Mouse (Mus musculus) hindbrain, postnatal 0 days (tissue): ENCODE data around the gene Lpcat3. TPM values are rescaled to one million over a fixed set of nuclear protein-coding genes. Genes with fewer than 3 reads are reported as not detected.

Experiments
- ATAC-seq: fragments of 200-750 bp; cut with Nextera tagmentation; 2 replicates; pipeline ENCODE4 v1.8.0; 2017; ENCODE audit warnings: mild to moderate bottlenecking, moderate TSS enrichment, moderate library complexity
- DNase-seq: peaks from one replicate; pipeline ENCODE4 v3.0.0-alpha.2; 2015; ENCODE audit warnings: low spot score
- H3K27ac ChIP-seq: fragments of 300-500 bp; sonication (generic); 2 replicates; pipeline ENCODE4 v1.5.1; 2014; ENCODE audit warnings: mild to moderate bottlenecking
- H3K27me3 ChIP-seq: fragments of 300-500 bp; sonication (generic); 2 replicates; pipeline ENCODE4 v1.6.1; 2014; ENCODE audit warnings: low read length, mixed read lengths; ENCODE audit not compliant: insufficient read depth
- H3K36me3 ChIP-seq: fragments of 300-500 bp; sonication (generic); 2 replicates; pipeline ENCODE4 v1.6.1; 2014; ENCODE audit warnings: low read length, mixed read lengths; ENCODE audit not compliant: insufficient read depth
- H3K4me1 ChIP-seq: fragments of 300-500 bp; sonication (generic); 2 replicates; pipeline ENCODE4 v1.6.1; 2014; ENCODE audit warnings: antibody characterized with exemption, low read length, mixed read lengths; ENCODE audit not compliant: insufficient read depth
- H3K4me2 ChIP-seq: fragments of 300-500 bp; sonication (generic); 2 replicates; pipeline ENCODE4 v1.6.1; 2014; ENCODE audit warnings: low read depth, mild to moderate bottlenecking, low read length, moderate library complexity, mixed read lengths
- H3K4me3 ChIP-seq: fragments of 300-500 bp; sonication (generic); 2 replicates; pipeline ENCODE4 v1.5.1; 2014; ENCODE audit warnings: low read length
- H3K9ac ChIP-seq: fragments of 300-500 bp; sonication (generic); replicated peaks from 2 replicates; pipeline ENCODE4 v1.6.1; 2014; ENCODE audit warnings: mild to moderate bottlenecking, low read length, moderate library complexity, mixed read lengths
- H3K9me3 ChIP-seq: fragments of 300-500 bp; sonication (generic); 2 replicates; pipeline ENCODE4 v1.6.1; 2016; ENCODE audit warnings: low read length, mixed read lengths
- CTCF ChIP-seq: IDR thresholded peaks from 2 replicates; pipeline ENCODE4 v1.5.1; 2016; ENCODE audit warnings: antibody characterized with exemption, control low read depth, low read depth
- WGBS: fragments of 180-500 bp; shearing (Covaris S2); extraction: QIAGEN DNeasy Blood & Tissue Kit; methylation state at CpG from one replicate; pipeline ENCODE4 v1.1.7; 2014; 5-methylcytosine and 5-hydroxymethylcytosine counted together
- polyA plus RNA-seq: library from polyadenylated mRNA; unstranded; fragments of >200 nt; fragmentation: Nextera tagmentation; extraction: Ambion mirVana; gene quantifications from 2 replicates; pipeline ENCODE4 v1.2.1, GENCODE M21; 2015
- total RNA-seq: library from RNA; depleted of rRNA; stranded (reverse); fragments of >200 nt; gene quantifications from 2 replicates; pipeline ENCODE4 v1.2.3, GENCODE M21; 2014

Gene Lpcat3
- total and polyA plus RNA-seq, 2 experiments from 2014 or later = 48.5 to 49.5 TPM

DNA sequence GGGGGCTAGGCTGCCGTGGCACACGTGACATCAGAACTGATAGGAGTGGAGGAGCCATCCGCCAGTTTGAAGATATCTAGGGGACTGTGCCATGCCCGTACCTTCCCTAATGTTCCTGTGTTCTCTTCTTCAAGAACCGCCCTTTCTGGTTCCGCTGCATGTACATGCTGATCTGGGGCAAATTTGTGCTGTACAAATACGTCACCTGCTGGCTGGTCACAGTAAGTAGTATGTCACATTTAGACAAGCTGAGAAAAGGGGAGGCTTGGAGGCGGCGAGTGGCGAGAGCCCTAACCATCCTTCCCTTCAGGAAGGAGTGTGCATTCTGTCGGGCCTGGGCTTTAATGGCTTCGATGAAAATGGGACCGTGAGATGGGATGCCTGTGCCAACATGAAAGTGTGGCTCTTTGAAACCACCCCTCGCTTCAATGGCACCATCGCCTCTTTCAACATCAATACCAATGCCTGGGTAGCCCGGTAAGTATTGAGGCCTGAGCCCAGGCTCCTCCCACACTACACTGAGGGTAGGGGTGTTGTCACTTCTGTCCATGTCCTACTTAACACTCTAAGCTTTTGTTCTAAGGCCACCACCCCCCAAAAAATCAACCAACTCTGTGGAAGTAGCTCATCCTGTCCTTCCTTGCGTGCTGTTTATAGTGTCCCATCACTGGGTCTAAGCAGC is 39.4 kb downstream of the Lpcat3 start:
- no peaks in the 10 kb centered on the region for H3K9me3 ChIP-seq
- H3K27ac ChIP-seq = no peak overlapping the region
- peaks cover 44% of the 10 kb centered on the region for H3K36me3 ChIP-seq
- no peak overlapping the region for H3K9ac ChIP-seq
- no peak overlapping the region for H3K4me3 ChIP-seq
- ATAC-seq = no peak
- no peaks in the 10 kb centered on the region for H3K27me3 ChIP-seq
- no peak overlapping the region for H3K4me2 ChIP-seq
- 91% methylated on average over 17 of the region's 17 CpGs for WGBS
- H3K4me1 ChIP-seq = no peaks in the 10 kb centered on the region
- no peak for DNase-seq
- TF ChIP-seq CTCF = no peak

- WGBS = 63% methylated on average over 3 of the region's 3 CpGs
- H3K36me3 ChIP-seq = peaks cover 44% of the 10 kb centered on the region
Measured at GRCm38 (mm10) chr6:124702784-124703103, 39.9 kb downstream of the Lpcat3 start.

DNA sequence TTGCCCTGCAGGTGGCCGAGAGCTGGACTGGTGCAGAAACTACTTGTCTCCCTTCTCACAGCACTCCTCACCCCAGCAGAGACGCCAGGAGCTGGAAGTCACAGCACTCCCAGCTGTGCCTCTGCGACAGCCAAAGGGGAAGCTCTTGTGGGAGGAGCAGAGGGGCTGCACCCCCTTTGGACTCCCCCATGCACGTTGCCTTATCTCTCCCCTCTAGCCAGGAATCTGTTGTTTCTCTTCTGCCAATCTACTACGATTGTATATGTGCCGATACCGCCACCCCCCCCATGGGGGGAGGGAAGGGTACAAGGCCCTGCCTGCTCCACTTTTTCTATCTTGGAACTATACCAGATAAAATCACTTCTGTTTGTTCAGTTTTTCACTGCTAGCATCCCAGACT is 41.0 kb downstream of the Lpcat3 start:
- H3K4me3 ChIP-seq = no peak overlapping the region
- H3K9me3 ChIP-seq = no peaks in the 10 kb centered on the region
- H3K36me3 ChIP-seq = peaks cover 44% of the 10 kb centered on the region
- no peak overlapping the region for H3K9ac ChIP-seq
- TF ChIP-seq CTCF = no peak
- H3K27ac ChIP-seq = no peak overlapping the region
- H3K4me1 ChIP-seq = no peaks in the 10 kb centered on the region
- no peak overlapping the region for H3K4me2 ChIP-seq
- no peaks in the 10 kb centered on the region for H3K27me3 ChIP-seq
- WGBS = 79% methylated on average over 7 of the region's 7 CpGs
- DNase-seq = no peak
- no peak for ATAC-seq

More at GRCm38 (mm10) chr6:124702784-124703103, 39.9 kb downstream of the Lpcat3 start:
- peak; percentile 78 for ATAC-seq
- Histone ChIP-seq H3K4me3 (no peak overlapping the region), H3K9ac (no peak overlapping the region), H3K4me2 (no peak overlapping the region), H3K27me3 (no peaks in the 10 kb centered on the region), H3K4me1 (no peaks in the 10 kb centered on the region), H3K9me3 (no peaks in the 10 kb centered on the region), H3K27ac (no peak overlapping the region)
- peak; percentile 72 for DNase-seq
- peak; percentile 88 for TF ChIP-seq CTCF

DNA sequence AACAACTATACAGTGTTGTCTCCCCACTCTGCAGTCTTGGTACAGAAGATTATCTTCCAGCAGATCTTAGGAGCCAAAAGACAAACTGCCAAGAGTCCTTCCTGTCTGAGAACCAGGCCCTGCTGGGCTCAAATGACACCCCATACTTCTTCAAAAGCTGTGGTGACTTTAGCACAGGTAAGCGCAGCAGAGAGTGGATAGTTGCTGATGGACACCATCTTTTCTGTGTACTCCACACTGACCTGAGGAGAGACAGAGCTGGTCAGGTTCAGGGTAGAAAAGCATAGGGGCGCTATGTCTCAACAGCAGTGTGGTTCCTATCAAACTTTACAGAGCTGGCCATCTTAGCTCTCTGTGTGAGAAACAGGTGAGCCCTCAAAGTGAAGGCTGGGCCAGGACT is 41.6 kb downstream of the Lpcat3 start:
- H3K9me3 ChIP-seq = no peaks in the 10 kb centered on the region
- H3K4me3 ChIP-seq = no peak overlapping the region
- WGBS = 97% methylated on average over 2 of the region's 2 CpGs
- no peak overlapping the region for H3K27ac ChIP-seq
- H3K36me3 ChIP-seq = peaks cover 37% of the 10 kb centered on the region
- H3K4me2 ChIP-seq = no peak overlapping the region
- no peak overlapping the region for H3K9ac ChIP-seq
- H3K4me1 ChIP-seq = 0 out of 2 replicates have a peak, but pooled peaks cover under 1% of the 10 kb centered on the region
- TF ChIP-seq CTCF = no peak
- no peak for ATAC-seq
- no peaks in the 10 kb centered on the region for H3K27me3 ChIP-seq
- no peak for DNase-seq

DNA sequence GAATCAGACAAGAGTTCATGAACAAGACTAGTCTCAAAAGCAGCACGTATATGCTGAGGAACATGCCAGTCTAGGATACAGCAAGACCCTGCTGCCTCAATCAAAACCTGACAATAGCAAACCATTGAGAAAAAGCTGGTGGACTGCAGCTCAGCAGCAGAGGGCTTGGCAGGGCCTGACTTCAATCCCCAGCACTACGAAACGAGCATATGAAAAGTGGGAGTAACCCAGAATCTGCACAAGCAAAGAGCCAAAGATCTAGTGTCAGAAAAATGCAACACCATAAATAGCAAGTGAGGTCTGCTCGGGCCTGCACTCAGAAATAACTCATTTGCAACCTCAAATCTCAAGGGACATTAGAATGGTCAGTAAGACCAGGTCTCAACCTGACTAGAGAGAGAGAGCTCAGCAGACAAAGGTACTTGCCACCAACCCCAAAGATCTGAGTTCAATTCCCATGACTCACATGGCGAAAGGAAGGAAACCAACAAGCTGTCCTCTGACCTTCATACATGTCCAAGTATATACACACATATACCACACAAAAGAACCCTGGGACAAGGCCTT is 43.3 kb downstream of the Lpcat3 start:
- H3K9ac ChIP-seq = no peak overlapping the region
- ATAC-seq (no peak), DNase-seq (no peak)
- no peak overlapping the region for H3K4me3 ChIP-seq
- H3K27me3 ChIP-seq = no peaks in the 10 kb centered on the region
- H3K9me3 ChIP-seq = no peaks in the 10 kb centered on the region
- H3K27ac ChIP-seq = no peak overlapping the region
- H3K36me3 ChIP-seq = peaks cover 34% of the 10 kb centered on the region
- TF ChIP-seq CTCF = no peak
- 86% methylated on average over 5 of the region's 5 CpGs for WGBS
- peaks cover 13% of the 10 kb centered on the region; the same call in 1 of the 2 replicates for H3K4me1 ChIP-seq
- H3K4me2 ChIP-seq = no peak overlapping the region

- peaks cover 19% of the 10 kb centered on the region for H3K36me3 ChIP-seq
- peaks cover 22% of the 10 kb centered on the region for H3K4me1 ChIP-seq
- no peak overlapping the region for H3K4me2 ChIP-seq
- H3K9me3 ChIP-seq = no peaks in the 10 kb centered on the region
- DNase-seq (no peak), ATAC-seq (no peak)
- no peak overlapping the region for H3K27ac ChIP-seq
- TF ChIP-seq CTCF = no peak
- WGBS = 94% methylated on average over 10 of the region's 10 CpGs
- H3K27me3 ChIP-seq = no peaks in the 10 kb centered on the region
- no peak overlapping the region for H3K4me3 ChIP-seq
- no peak overlapping the region for H3K9ac ChIP-seq
Measured at GRCm38 (mm10) chr6:124708289-124708889, 45.6 kb downstream of the Lpcat3 start.
